In the genomic region with DNA sequence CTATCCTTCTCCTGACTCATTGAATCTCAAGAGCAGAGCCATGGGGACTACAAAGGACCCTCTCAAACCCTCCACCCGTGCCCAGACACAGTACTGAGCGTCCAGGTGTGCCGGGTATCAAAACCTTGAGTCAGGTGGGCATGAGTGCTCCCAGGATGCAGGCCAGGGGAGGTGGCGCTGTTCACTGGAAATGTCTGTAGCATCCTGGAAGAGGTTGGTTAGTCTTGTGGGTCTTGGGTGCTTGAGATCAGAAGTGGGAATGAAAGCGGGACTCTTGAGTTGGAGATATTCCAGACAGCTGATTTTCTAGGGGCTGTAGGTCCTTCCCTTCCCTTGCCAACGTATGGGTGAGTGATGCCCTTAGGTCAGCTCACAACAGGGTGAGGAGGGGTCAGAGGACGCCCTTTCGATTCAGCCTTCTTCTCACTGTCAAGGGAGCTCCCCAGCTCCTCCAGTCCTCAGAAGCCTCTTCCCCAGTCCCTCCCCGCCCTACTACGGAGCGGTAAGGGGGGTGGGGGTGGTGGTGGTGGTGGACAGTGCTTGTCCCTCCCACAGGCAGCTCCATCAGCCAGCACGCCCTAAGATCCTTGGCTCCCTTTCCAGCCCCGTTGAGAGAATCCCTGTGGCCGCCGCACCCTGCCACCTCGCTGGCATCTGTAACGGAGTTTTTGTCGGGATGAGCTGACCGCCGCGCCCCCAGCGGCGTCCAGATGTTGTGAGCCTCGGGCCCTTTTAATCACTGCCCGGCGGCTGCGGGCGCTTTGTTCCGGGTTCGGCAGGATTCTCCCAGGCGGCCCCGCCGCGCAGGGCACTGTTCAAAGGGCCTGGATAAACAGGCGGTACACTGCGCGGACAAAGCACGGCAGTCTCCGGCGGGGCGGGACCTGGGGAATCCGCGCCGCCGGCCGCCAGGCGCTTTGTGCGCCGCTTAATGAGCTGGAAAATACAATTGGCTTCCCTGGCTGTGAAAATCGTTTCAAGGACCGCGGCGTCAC, we compare ENCODE assay signal across 8 mouse cellular contexts. TPM values are rescaled to one million over a fixed set of nuclear protein-coding genes. Genes with fewer than 3 reads are reported as not detected.
DNase-seq lines count a peak whose midpoint lies in the region; ATAC-seq and TF ChIP-seq lines count a peak whose summit lies in the region.

No protein-coding gene starts in this region.

- H3K9me3 ChIP-seq in embryonic facial prominence, embryonic 13.5 days, result no peaks in the 10 kb centered on the region
- H3K9me3 ChIP-seq in hindbrain, postnatal 0 days (ENCODE audit: low read length), result no peaks in the 10 kb centered on the region
- H3K9me3 ChIP-seq in stomach, embryonic 16.5 days (replicated peaks; ENCODE audit: control insufficient read depth, low read length), result no peaks in the 10 kb centered on the region

- H3K4me1 ChIP-seq in embryonic facial prominence, embryonic 13.5 days, result peaks cover 19% of the 10 kb centered on the region
- H3K4me1 ChIP-seq in hindbrain, postnatal 0 days (ENCODE audit: insufficient read depth, low read length), result 0 out of 2 replicates have a peak, but pooled peaks cover 6% of the 10 kb centered on the region
- H3K4me1 ChIP-seq in stomach, embryonic 16.5 days (ENCODE audit: control insufficient read depth, insufficient read depth, low read length), result peaks cover 12% of the 10 kb centered on the region; the same call in 1 of the 2 replicates

- WGBS in embryonic facial prominence, embryonic 13.5 days, result 2% methylated on average over 53 of the region's 53 CpGs
- 2% methylated on average over 52 of the region's 53 CpGs for WGBS in hindbrain, postnatal 0 days
- WGBS in stomach, embryonic 16.5 days, result 3% methylated on average over 53 of the region's 53 CpGs

- H3K4me3 ChIP-seq in embryonic facial prominence, embryonic 13.5 days, result peak overlapping the region; percentile 48
- H3K4me3 ChIP-seq in hindbrain, postnatal 0 days (ENCODE audit: low read length), result peak overlapping the region; percentile 49
- H3K4me3 ChIP-seq in stomach, embryonic 16.5 days (replicated peaks; ENCODE audit: low read length), result peak overlapping the region; percentile 41

- no peak overlapping the region for H3K27ac ChIP-seq in embryonic facial prominence, embryonic 13.5 days
- H3K27ac ChIP-seq in hindbrain, postnatal 0 days, result peak overlapping the region; percentile 60
- H3K27ac ChIP-seq in stomach, embryonic 16.5 days (ENCODE audit: low read length), result no peak overlapping the region

- peaks cover 86% of the 10 kb centered on the region for H3K27me3 ChIP-seq in embryonic facial prominence, embryonic 13.5 days
- peaks cover 6% of the 10 kb centered on the region; the same call in 1 of the 2 replicates for H3K27me3 ChIP-seq in hindbrain, postnatal 0 days (ENCODE audit: insufficient read depth, low read length)
- H3K27me3 ChIP-seq in stomach, embryonic 16.5 days (ENCODE audit: control insufficient read depth, insufficient read depth, low read length), result peaks cover 58% of the 10 kb centered on the region

- DNase-seq in ovary, postnatal 36 days (ENCODE audit: low spot score), result peak; percentile 51
- DNase-seq in ovary, adult 18-20 months (ENCODE audit: low spot score), result no peak
- peak; percentile 83 for DNase-seq in hindbrain, postnatal 0 days (ENCODE audit: low spot score)
- DNase-seq in lung, postnatal 14 days, result peak; percentile 21
- DNase-seq in urinary bladder, postnatal 10 days (ENCODE audit: low spot score), result no peak
- no peak for DNase-seq in spleen, postnatal 10 days (ENCODE audit: low spot score in 2 of 2)

- H3K36me3 ChIP-seq in embryonic facial prominence, embryonic 13.5 days, result no peaks in the 10 kb centered on the region
- H3K36me3 ChIP-seq in hindbrain, postnatal 0 days (ENCODE audit: insufficient read depth, low read length), result no peaks in the 10 kb centered on the region
- H3K36me3 ChIP-seq in stomach, embryonic 16.5 days (ENCODE audit: control insufficient read depth, insufficient read depth, low read length), result no peaks in the 10 kb centered on the region

- peak; percentile 38 for TF ChIP-seq CTCF in hindbrain, postnatal 0 days (IDR thresholded peaks at IDR 0.05; ENCODE audit: low read depth)

- peak overlapping the region; percentile 86 for H3K4me2 ChIP-seq in embryonic facial prominence, embryonic 13.5 days
- H3K4me2 ChIP-seq in hindbrain, postnatal 0 days (ENCODE audit: low read depth, low read length), result peak overlapping the region; percentile 72
- H3K4me2 ChIP-seq in stomach, embryonic 16.5 days (ENCODE audit: low read depth, low read length), result peak overlapping the region; percentile 81

- no peak for ATAC-seq in embryonic facial prominence, embryonic 13.5 days (ENCODE audit: insufficient number of reproducible peaks, insufficient read depth, low FRiP score, low TSS enrichment, low read depth)
- peak; percentile 83 for ATAC-seq in hindbrain, postnatal 0 days
- no peak for ATAC-seq in stomach, embryonic 16.5 days (ENCODE audit: insufficient read depth, low FRiP score)

- peak overlapping the region; percentile 73 for H3K9ac ChIP-seq in embryonic facial prominence, embryonic 13.5 days
- H3K9ac ChIP-seq in hindbrain, postnatal 0 days (replicated peaks; ENCODE audit: low read length), result peak overlapping the region; percentile 66
- peak overlapping the region; percentile 60 for H3K9ac ChIP-seq in stomach, embryonic 16.5 days (ENCODE audit: low read length)

RNA-seq across cellular contexts. Expression of a gene that starts 8.8 kb away (rescaled TPM):
- 0.20 TPM in 1 of 2 replicates, not detected in the other for polyA plus RNA-seq in embryonic facial prominence, embryonic 13.5 days (2015; fragmentation: Nextera tagmentation; extraction: Ambion mirVana)
- total RNA-seq in hindbrain, postnatal 0 days (2014; rRNA removed), result 0.94 and 1.2 TPM in 2 replicates
- 1.9 and 2.0 TPM in 2 replicates for polyA plus RNA-seq in hindbrain, postnatal 0 days (2015; fragmentation: Nextera tagmentation; extraction: Ambion mirVana)
- 0.05 TPM in 1 of 2 replicates, not detected in the other for polyA plus RNA-seq in stomach, embryonic 16.5 days (2015; fragmentation: Nextera tagmentation; extraction: Ambion mirVana)

RNA-seq across cellular contexts. Expression of a gene that starts 21.2 kb away (rescaled TPM):
- polyA plus RNA-seq in embryonic facial prominence, embryonic 13.5 days (2015; fragmentation: Nextera tagmentation; extraction: Ambion mirVana), result 66.3 and 70.1 TPM in 2 replicates
- 61.7 and 63.7 TPM in 2 replicates for total RNA-seq in hindbrain, postnatal 0 days (2014; rRNA removed)
- 58.3 TPM in 2 replicates for polyA plus RNA-seq in hindbrain, postnatal 0 days (2015; fragmentation: Nextera tagmentation; extraction: Ambion mirVana)
- 40.5 and 42.3 TPM in 2 replicates for polyA plus RNA-seq in stomach, embryonic 16.5 days (2015; fragmentation: Nextera tagmentation; extraction: Ambion mirVana)

RNA-seq across cellular contexts. Expression of a gene that starts 21.5 kb away (rescaled TPM):
- polyA plus RNA-seq in embryonic facial prominence, embryonic 13.5 days (2015; fragmentation: Nextera tagmentation; extraction: Ambion mirVana), result 41.0 and 42.4 TPM in 2 replicates
- total RNA-seq in hindbrain, postnatal 0 days (2014; rRNA removed), result 23.3 and 42.9 TPM in 2 replicates
- polyA plus RNA-seq in hindbrain, postnatal 0 days (2015; fragmentation: Nextera tagmentation; extraction: Ambion mirVana), result 60.5 and 63.9 TPM in 2 replicates
- polyA plus RNA-seq in stomach, embryonic 16.5 days (2015; fragmentation: Nextera tagmentation; extraction: Ambion mirVana), result 34.1 and 35.0 TPM in 2 replicates

RNA-seq across cellular contexts. Expression of a gene that starts 24.6 kb away (rescaled TPM):
- polyA plus RNA-seq in embryonic facial prominence, embryonic 13.5 days (2015; fragmentation: Nextera tagmentation; extraction: Ambion mirVana), result 3.1 and 4.0 TPM in 2 replicates
- total RNA-seq in hindbrain, postnatal 0 days (2014; rRNA removed), result 422 and 452 TPM in 2 replicates
- polyA plus RNA-seq in hindbrain, postnatal 0 days (2015; fragmentation: Nextera tagmentation; extraction: Ambion mirVana), result 460 and 486 TPM in 2 replicates
- 3.7 and 5.6 TPM in 2 replicates for polyA plus RNA-seq in stomach, embryonic 16.5 days (2015; fragmentation: Nextera tagmentation; extraction: Ambion mirVana)

RNA-seq across cellular contexts. Expression of a gene that starts 35.5 kb away (rescaled TPM):
- polyA plus RNA-seq in embryonic facial prominence, embryonic 13.5 days (2015; fragmentation: Nextera tagmentation; extraction: Ambion mirVana), result 2.2 TPM in 1 of 2 replicates, not detected in the other
- not detected in 2 replicates for total RNA-seq in hindbrain, postnatal 0 days (2014; rRNA removed)
- not detected in 2 replicates for polyA plus RNA-seq in hindbrain, postnatal 0 days (2015; fragmentation: Nextera tagmentation; extraction: Ambion mirVana)
- polyA plus RNA-seq in stomach, embryonic 16.5 days (2015; fragmentation: Nextera tagmentation; extraction: Ambion mirVana), result 139 and 141 TPM in 2 replicates

Comparison
In these comparisons a context has a peak if more than half of its experiments do, and no peak if none do; other contexts are left out.
1. DNase-seq: peak in ovary, postnatal 36 days (single experiment), hindbrain, postnatal 0 days (single experiment) and lung, postnatal 14 days (single experiment); none in ovary, adult 18-20 months (single experiment), urinary bladder, postnatal 10 days (single experiment) and spleen, postnatal 10 days (0 of 2).
2. Peak in every context shown above with its lines, with median percentiles within 50 percentile points of each other: H3K4me2 ChIP-seq, H3K4me3 ChIP-seq and H3K9ac ChIP-seq.